Mouse (Mus musculus) CH12.LX (cell line): ENCODE results near the gene Cdc40.

Experiments
- CHD2 ChIP-seq: IDR thresholded peaks from 2 replicates; pipeline ENCODE4 v1.6.1; 2011; ENCODE audit warnings: low read length, improper control_type of control experiment
- CTCF ChIP-seq, 2 experiments: IDR thresholded peaks in 1 of 2; conservative IDR thresholded peaks in 1 of 2; 2 replicates each; pipeline ENCODE4 v1.5.1; 2011 to 2012; ENCODE audit warnings: low read depth in 2 of 2, low read length in 2 of 2, improper control_type of control experiment in 1 of 2, inconsistent platforms in 1 of 2, mild to moderate bottlenecking in 1 of 2, moderate library complexity in 1 of 2
- ELF1 ChIP-seq: IDR thresholded peaks from 2 replicates; pipeline ENCODE4 v1.6.1; 2014; ENCODE audit warnings: low read depth, mild to moderate bottlenecking, inconsistent platforms, low read length, improper control_type of control experiment
- MAX ChIP-seq: IDR thresholded peaks from 2 replicates; pipeline ENCODE4 v1.6.1; 2011; ENCODE audit warnings: low read length, improper control_type of control experiment
- MAZ ChIP-seq: IDR thresholded peaks from 2 replicates; pipeline ENCODE4 v1.6.1; 2012; ENCODE audit warnings: low read depth, mild to moderate bottlenecking, inconsistent platforms, low read length, improper control_type of control experiment, moderate library complexity
- MYC ChIP-seq: IDR thresholded peaks from 2 replicates; pipeline ENCODE4 v1.6.1; 2011; ENCODE audit warnings: low read depth, mild to moderate bottlenecking, improper control_type of control experiment, low read length
- NELFE ChIP-seq: IDR thresholded peaks from 2 replicates; pipeline ENCODE4 v1.6.1; 2011; ENCODE audit warnings: low read depth, low read length, improper control_type of control experiment
- POLR2AphosphoS2 ChIP-seq: IDR thresholded peaks from 2 replicates; pipeline ENCODE4 v1.6.1; 2011; ENCODE audit warnings: low read depth, low read length, improper control_type of control experiment
- RCOR1 ChIP-seq: conservative IDR thresholded peaks from 2 replicates; pipeline ENCODE4 v1.6.1; 2012; ENCODE audit warnings: low read depth, mild to moderate bottlenecking, inconsistent platforms, low read length, improper control_type of control experiment
- UBTF ChIP-seq: IDR thresholded peaks from 2 replicates; pipeline ENCODE4 v1.6.1; 2012; ENCODE audit warnings: low read depth, mild to moderate bottlenecking, inconsistent platforms, low read length, improper control_type of control experiment, moderate library complexity
- USF1 ChIP-seq: IDR thresholded peaks from 2 replicates; pipeline ENCODE4 v1.6.1; 2014; ENCODE audit warnings: low read depth, mild to moderate bottlenecking, inconsistent platforms, low read length, improper control_type of control experiment
- ZMIZ1 ChIP-seq: IDR thresholded peaks from 2 replicates; pipeline ENCODE4 v1.6.1; 2012; ENCODE audit warnings: low read depth, mild to moderate bottlenecking, inconsistent platforms, low read length, improper control_type of control experiment
- ZNF384 ChIP-seq: IDR thresholded peaks from 2 replicates; pipeline ENCODE4 v1.6.1; 2012; ENCODE audit warnings: low read depth, low read length, improper control_type of control experiment, inconsistent platforms

GRCm38 (mm10) chr10:40806221-40806620, 76.9 kb downstream of the Cdc40 start:
- TF ChIP-seq POLR2AphosphoS2 = no peak
- no peak for TF ChIP-seq ZNF384
- TF ChIP-seq ZMIZ1 = no peak
- TF ChIP-seq MYC = no peak
- TF ChIP-seq USF1 = no peak
- TF ChIP-seq MAZ = no peak
- TF ChIP-seq MAX = no peak
- no peak for TF ChIP-seq UBTF
- no peak for TF ChIP-seq NELFE
- no peak for TF ChIP-seq CTCF (conservative IDR thresholded peaks at IDR 0.05 in 1 of 2, IDR thresholded peaks at IDR 0.05 in 1 of 2; ENCODE audit: low read depth in 2 of 2, low read length in 2 of 2)
- TF ChIP-seq RCOR1 = no peak
- no peak for TF ChIP-seq CHD2
- no peak for TF ChIP-seq ELF1
